Mouse (Mus musculus) neural tube, embryonic 12.5 days (tissue): ENCODE measurements around the gene Comt. TPM values are rescaled to one million over a fixed set of nuclear protein-coding genes. Genes with fewer than 3 reads are reported as not detected.

ENCODE experiments used
- ATAC-seq: fragments of 200-750 bp; cut with Nextera tagmentation; 2 replicates; pipeline ENCODE4 v1.8.0; 2017; ENCODE audit warnings: low read depth, mild to moderate bottlenecking, moderate TSS enrichment, moderate library complexity; ENCODE audit not compliant: low FRiP score
- H3K27ac ChIP-seq: fragments of 300-500 bp; sonication (generic); 2 replicates; pipeline ENCODE4 v1.5.1; 2016
- H3K27me3 ChIP-seq: fragments of 300-500 bp; sonication (generic); replicated peaks from 2 replicates; pipeline ENCODE4 v1.6.1; 2016; ENCODE audit warnings: mild to moderate bottlenecking
- H3K36me3 ChIP-seq: fragments of 300-500 bp; sonication (generic); 2 replicates; pipeline ENCODE4 v1.6.1; 2016; ENCODE audit warnings: mild to moderate bottlenecking
- H3K4me1 ChIP-seq: fragments of 300-500 bp; sonication (generic); 2 replicates; pipeline ENCODE4 v1.6.1; 2016
- H3K4me2 ChIP-seq: fragments of 300-500 bp; sonication (generic); replicated peaks from 2 replicates; pipeline ENCODE4 v1.6.1; 2016; ENCODE audit warnings: mild to moderate bottlenecking
- H3K4me3 ChIP-seq: fragments of 300-500 bp; sonication (generic); 2 replicates; pipeline ENCODE4 v1.5.1; 2016
- H3K9ac ChIP-seq: fragments of 300-500 bp; sonication (generic); 2 replicates; pipeline ENCODE4 v1.6.1; 2016; ENCODE audit warnings: mild to moderate bottlenecking
- H3K9me3 ChIP-seq: fragments of 300-500 bp; sonication (generic); 2 replicates; pipeline ENCODE4 v1.6.1; 2016; ENCODE audit warnings: mild to moderate bottlenecking
- WGBS: fragments of 180-500 bp; shearing (Covaris S2); methylation state at CpG from one replicate; pipeline ENCODE4 v1.1.7; 2016; 5-methylcytosine and 5-hydroxymethylcytosine counted together
- polyA plus RNA-seq: library from polyadenylated mRNA; unstranded; fragments of >200 nt; fragmentation: Nextera tagmentation; extraction: Ambion mirVana; gene quantifications from 2 replicates; pipeline ENCODE4 v1.2.1, GENCODE M21; 2016

Comt gene
- polyA plus RNA-seq, 1 experiment from 2014 or later: 68.6 TPM

DNA sequence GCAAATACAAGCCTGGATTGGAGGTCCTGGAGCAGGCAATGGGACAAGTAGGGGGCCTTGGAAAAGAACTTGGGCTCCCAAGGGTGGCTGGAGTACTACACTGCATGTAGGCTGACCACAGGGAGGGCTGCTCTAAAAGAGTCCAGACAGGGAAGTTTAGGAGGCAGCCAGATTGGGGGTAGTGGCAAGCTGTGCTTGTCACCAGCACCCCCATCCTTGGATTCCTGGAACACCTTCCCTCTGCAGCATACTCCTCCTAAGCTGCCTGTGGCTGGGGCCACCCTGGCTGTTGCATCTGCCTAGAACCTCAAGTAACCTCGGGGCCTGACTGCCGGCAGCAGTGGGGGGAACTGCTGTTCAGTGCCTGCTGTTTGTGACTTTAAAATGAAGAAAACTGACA, 20.8 kb downstream of the Comt start:
- peaks cover 17% of the 10 kb centered on the region for H3K4me1 ChIP-seq
- H3K27me3 ChIP-seq: no peaks in the 10 kb centered on the region
- no peak for ATAC-seq
- H3K9me3 ChIP-seq: no peaks in the 10 kb centered on the region
- H3K36me3 ChIP-seq: peaks cover 79% of the 10 kb centered on the region
- no peak overlapping the region for H3K9ac ChIP-seq
- H3K4me2 ChIP-seq: no peak overlapping the region
- no peak overlapping the region for H3K4me3 ChIP-seq
- WGBS: 87% methylated on average over 2 of the region's 2 CpGs
- no peak overlapping the region for H3K27ac ChIP-seq

DNA sequence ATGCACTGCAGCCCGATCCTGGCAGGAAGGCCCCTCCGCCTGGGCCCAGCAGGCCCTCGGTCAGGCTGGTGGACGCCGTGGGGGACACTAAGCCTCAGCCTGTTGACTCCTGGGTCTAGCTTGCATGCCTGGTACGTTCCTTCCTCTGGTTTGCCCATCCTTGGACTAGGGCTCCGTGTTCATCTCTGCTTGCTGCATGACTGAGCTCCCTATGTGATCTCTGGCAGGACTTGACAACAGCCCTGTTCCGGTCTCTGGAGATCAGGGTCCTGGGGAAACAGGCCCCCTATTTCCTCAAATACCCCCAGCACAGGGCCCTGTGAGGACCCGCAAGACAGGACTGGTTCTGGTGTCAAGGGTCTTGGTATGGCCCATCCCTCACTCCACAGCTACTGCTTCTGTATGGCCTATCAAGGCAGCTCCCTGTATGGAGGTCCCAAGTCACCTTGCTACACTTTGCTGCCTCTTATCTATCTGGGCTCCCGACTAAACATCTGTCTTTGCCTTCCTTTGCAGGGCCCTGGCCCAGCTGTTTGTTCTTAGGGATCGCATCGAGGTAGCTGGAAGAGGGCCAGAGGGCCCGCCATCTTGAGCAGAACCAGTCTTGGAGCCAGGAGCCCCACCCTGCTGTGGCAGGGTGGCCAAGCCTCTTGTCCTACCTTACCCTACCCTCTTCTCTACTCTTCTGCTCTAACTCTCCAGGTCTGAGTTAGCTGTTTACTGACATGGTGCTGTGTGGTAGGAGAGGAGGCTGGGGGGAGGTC, 21.4 kb downstream of the Comt start:
- Histone ChIP-seq H3K27me3 (no peaks in the 10 kb centered on the region), H3K9ac (0 out of 2 replicates have a peak overlapping the region, but pooled peaks have one; percentile 35), H3K9me3 (no peaks in the 10 kb centered on the region), H3K36me3 (peaks cover 79% of the 10 kb centered on the region), H3K4me3 (no peak overlapping the region), H3K4me2 (no peak overlapping the region), H3K27ac (no peak overlapping the region), H3K4me1 (peaks cover 18% of the 10 kb centered on the region)
- ATAC-seq: no peak
- 92% methylated on average over 13 of the region's 13 CpGs for WGBS

DNA sequence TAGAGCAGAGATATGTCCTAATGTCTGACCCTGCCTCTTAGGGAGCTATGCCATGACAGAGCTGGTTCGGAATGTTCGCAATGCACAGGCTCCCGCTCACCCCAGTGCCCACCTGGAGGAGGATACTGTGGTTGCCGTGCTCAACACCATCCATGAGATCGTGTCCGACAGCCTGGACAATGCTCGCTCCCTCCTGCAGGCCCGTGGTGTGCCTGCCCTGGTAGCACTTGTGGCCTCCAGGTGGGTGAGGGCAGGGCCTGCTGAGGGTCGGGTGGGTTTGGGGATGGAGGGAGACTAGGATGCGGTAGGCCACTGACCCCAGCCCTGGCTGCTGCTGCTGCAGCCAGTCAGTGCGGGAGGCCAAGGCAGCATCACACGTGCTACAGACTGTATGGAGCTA, 23.4 kb downstream of the Comt start:
- peaks cover 91% of the 10 kb centered on the region for H3K36me3 ChIP-seq
- H3K4me3 ChIP-seq: no peak overlapping the region
- H3K9me3 ChIP-seq: no peaks in the 10 kb centered on the region
- no peak overlapping the region for H3K4me2 ChIP-seq
- H3K27ac ChIP-seq: no peak overlapping the region
- 90% methylated on average over 12 of the region's 12 CpGs for WGBS
- ATAC-seq: no peak
- H3K4me1 ChIP-seq: peaks cover 38% of the 10 kb centered on the region
- no peak overlapping the region for H3K9ac ChIP-seq
- no peaks in the 10 kb centered on the region for H3K27me3 ChIP-seq

DNA sequence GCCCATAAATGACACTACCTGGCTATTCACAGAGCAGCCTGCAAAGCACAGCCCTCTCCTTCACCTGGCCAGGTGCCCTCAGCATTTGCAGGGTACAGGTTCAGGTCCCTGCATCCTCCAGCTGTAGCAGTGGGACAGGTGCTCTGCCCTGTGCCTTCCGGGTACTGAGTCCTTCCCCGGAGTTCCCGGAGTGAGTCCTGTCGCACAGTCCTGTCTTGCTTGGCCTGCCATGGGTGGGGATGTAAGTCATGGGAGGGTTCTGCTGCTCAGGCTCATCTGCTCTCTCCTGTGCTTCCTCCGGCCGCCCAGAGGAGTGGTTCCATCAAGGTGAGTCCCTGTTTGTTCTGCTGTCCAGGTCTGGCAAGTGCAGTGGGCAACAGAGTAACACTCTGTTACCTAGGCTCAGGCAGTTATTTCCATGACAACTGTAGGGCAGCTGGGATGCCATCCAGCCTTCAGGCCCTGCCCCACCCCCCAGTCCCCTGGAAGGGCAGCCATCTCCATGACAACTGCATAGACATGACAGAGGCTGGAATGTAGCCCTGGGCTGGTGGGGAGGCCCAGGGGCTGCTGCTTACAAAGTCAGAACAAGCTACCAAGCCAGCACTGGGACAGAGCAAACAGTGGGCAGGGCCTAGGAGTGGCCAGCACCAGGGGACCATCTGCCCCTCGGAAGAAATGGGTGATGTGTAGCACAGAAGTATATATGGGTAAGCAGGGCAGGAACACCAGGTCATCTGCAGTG, 26.0 kb downstream of the Comt start:
- Histone ChIP-seq H3K4me1 (peaks cover 52% of the 10 kb centered on the region), H3K9ac (peak overlapping the region; percentile 26; the same call in 1 of the 2 replicates), H3K27me3 (no peaks in the 10 kb centered on the region), H3K9me3 (no peaks in the 10 kb centered on the region), H3K27ac (peak overlapping the region; percentile 53; the same call in 1 of the 2 replicates), H3K4me3 (no peak overlapping the region), H3K36me3 (peaks cover 90% of the 10 kb centered on the region), H3K4me2 (peak overlapping the region; percentile 40)
- 17% methylated on average over 7 of the region's 7 CpGs for WGBS
- peak; percentile 88 for ATAC-seq

DNA sequence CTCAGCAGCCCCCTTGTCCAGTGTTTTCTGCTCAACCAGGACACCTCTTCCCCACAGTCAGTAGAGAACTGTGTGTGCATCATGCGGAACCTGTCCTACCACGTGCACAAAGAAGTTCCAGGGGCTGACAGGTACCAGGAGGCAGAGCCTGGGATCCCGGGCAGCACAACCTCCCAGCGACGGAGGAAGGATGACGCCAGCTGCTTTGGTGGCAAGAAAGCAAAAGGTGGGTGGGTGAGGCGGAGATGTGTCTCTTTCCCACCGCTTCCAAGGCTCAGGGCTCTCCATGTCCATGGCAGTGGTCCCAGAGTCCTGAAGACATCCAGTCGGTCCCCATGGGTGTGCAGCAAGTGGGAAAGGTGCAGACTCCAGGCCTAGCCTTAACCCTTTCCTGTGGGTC, 26.6 kb downstream of the Comt start:
- Histone ChIP-seq H3K4me2 (peak overlapping the region; percentile 40), H3K36me3 (peaks cover 84% of the 10 kb centered on the region), H3K9ac (peak overlapping the region; percentile 26; the same call in 1 of the 2 replicates), H3K4me1 (peaks cover 58% of the 10 kb centered on the region), H3K4me3 (no peak overlapping the region), H3K27me3 (no peaks in the 10 kb centered on the region), H3K27ac (peak overlapping the region; percentile 53), H3K9me3 (no peaks in the 10 kb centered on the region)
- ATAC-seq: no peak
- WGBS: 66% methylated on average over 9 of the region's 9 CpGs

DNA sequence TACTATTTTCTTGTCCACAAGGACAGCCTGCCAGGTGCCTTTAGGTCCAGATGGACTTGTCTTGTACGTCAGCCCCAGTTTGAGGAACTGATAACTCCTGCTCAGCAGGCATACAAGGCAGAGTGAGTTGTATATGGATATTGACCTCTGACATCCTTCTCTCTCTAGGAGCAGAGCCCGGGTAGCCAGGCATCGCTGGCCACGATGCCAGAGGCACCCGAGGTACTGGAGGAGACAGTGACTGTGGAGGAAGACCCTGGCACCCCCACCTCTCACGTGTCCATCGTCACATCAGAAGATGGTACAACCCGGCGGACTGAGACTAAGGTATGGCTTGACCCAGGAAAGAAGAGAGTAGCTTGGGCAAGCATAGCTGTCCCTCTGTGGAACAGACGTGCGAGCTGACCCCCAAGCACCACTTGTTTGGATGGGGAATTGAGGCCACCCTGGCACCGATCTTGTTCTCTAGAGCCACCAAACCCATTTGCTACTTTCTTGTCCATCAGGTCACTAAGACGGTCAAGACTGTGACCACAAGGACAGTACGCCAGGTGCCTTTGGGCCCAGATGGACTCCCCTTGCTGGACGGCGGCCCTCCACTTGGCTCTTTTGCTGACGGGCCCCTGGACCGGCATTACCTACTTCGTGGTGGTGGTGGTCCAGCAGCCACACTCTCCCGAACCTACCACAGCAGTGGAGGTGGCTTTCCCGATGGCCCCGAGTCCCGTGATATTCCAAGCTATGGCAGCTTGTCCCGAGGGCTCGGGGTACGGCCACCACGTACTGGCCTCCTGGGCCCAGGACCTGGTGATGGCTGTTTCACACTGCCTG, 29.6 kb downstream of the Comt start:
- no peak overlapping the region for H3K9ac ChIP-seq
- ATAC-seq: no peak
- no peak overlapping the region for H3K4me2 ChIP-seq
- no peaks in the 10 kb centered on the region for H3K9me3 ChIP-seq
- H3K36me3 ChIP-seq: peaks cover 54% of the 10 kb centered on the region
- no peak overlapping the region for H3K27ac ChIP-seq
- H3K4me3 ChIP-seq: no peak overlapping the region
- H3K27me3 ChIP-seq: no peaks in the 10 kb centered on the region
- WGBS: 96% methylated on average over 27 of the region's 27 CpGs
- H3K4me1 ChIP-seq: peaks cover 80% of the 10 kb centered on the region

DNA sequence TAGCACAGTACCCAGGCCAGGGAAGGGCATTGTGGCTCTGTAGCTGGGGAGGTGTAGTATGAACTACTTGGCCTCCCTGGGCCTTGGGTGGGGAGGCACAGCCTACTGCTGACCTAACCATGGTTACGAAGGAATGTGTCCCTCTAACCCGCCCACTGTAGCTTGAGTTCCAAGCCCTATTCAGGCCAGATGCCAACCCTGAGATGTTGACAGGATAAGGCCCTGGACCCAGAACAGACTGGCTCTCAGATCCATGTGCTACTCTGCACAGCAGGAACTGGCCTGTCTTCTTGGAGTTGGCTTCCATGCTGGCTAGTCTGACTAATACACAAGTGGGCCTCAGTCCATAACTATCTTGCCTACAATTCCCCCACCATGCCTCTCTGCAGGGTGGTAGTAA, 30.5 kb downstream of the Comt start:
- H3K27ac ChIP-seq: peak overlapping the region; percentile 10; the same call in 1 of the 2 replicates
- no peak overlapping the region for H3K4me3 ChIP-seq
- H3K9me3 ChIP-seq: no peaks in the 10 kb centered on the region
- H3K4me2 ChIP-seq: peak overlapping the region; percentile 92
- no peak for ATAC-seq
- H3K9ac ChIP-seq: 0 out of 2 replicates have a peak overlapping the region, but pooled peaks have one; percentile 33
- peaks cover 46% of the 10 kb centered on the region for H3K36me3 ChIP-seq
- peaks cover 73% of the 10 kb centered on the region for H3K4me1 ChIP-seq
- no peaks in the 10 kb centered on the region for H3K27me3 ChIP-seq
- WGBS: 79% methylated on average over 2 of the region's 2 CpGs

DNA sequence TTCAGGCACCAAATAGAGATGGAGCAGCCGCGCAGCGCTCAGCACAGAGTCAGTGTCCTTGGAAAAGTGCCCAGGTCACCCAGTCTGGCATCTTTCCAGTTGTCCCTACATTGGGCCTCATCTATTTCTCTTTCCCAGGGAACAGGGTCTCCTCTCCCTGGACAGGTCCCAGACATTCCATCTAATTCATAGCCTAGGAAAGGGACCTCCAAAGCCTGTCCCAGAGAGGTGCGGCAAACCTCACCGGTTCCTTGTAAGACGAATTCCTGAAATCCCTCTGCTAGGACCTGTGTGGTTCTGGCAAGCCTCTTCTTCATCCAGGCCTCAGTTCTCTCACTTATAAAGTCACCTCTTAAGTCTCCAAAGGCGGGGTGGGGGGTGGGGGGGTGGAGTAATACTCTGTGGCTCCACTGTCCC, 31.0 kb downstream of the Comt start:
- 0 out of 2 replicates have a peak overlapping the region, but pooled peaks have one; percentile 33 for H3K9ac ChIP-seq
- peaks cover 68% of the 10 kb centered on the region for H3K4me1 ChIP-seq
- no peak for ATAC-seq

DNA sequence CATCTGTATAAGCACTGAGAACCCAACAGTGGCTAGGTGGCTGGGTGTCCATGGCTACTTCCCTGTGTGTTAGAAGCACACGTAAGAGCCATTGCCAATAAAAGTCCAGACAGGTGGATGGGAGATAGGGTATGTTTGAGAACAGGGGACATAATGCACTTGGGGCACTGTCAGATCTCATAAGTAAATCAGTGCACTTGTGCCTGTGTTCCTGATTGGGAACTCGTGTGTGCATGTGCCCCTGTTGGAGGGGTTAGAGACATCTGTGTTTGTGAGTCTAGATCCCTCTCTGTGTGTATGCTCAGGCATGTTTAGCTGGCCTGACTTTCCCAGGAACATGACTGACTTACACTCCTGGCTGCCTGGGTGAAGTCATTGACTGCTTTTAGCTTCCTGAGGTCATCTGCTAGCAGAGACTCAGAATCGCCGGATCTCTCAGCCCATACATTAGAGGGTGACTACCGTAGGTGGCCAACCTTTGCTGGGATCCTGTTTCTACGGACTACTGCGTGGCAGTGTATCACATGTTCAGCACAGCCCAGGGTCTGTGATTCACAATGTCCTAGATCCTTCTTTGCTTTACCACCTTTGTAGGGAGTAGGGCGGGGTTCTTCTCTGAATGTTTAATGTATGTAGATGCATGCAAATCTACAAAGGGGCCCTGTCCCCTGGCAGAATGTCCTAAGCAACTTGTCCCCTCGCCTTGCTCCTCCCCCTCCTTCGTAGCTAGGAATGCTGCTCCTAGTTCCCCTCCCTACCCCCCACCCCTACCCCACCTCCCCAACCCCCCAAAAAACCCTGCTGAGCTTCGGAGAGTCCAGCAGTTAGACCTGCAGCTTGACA, 31.7 kb downstream of the Comt start:
- WGBS: 18% methylated on average over 11 of the region's 11 CpGs
- Histone ChIP-seq H3K27ac (0 out of 2 replicates have a peak overlapping the region, but pooled peaks have one; percentile 62), H3K27me3 (no peaks in the 10 kb centered on the region), H3K4me1 (peaks cover 61% of the 10 kb centered on the region), H3K9ac (no peak overlapping the region), H3K4me2 (peak overlapping the region; percentile 92), H3K9me3 (no peaks in the 10 kb centered on the region), H3K36me3 (peaks cover 34% of the 10 kb centered on the region), H3K4me3 (no peak overlapping the region)
- peak; percentile 11 for ATAC-seq

More for the DNA sequence above, 31.0 kb downstream of the Comt start:
- peak overlapping the region; percentile 10; the same call in 1 of the 2 replicates for H3K27ac ChIP-seq
- H3K36me3 ChIP-seq: peaks cover 40% of the 10 kb centered on the region
- H3K9me3 ChIP-seq: no peaks in the 10 kb centered on the region
- H3K4me3 ChIP-seq: no peak overlapping the region
- peak overlapping the region; percentile 92 for H3K4me2 ChIP-seq
- 27% methylated on average over 6 of the region's 7 CpGs for WGBS
- no peaks in the 10 kb centered on the region for H3K27me3 ChIP-seq

DNA sequence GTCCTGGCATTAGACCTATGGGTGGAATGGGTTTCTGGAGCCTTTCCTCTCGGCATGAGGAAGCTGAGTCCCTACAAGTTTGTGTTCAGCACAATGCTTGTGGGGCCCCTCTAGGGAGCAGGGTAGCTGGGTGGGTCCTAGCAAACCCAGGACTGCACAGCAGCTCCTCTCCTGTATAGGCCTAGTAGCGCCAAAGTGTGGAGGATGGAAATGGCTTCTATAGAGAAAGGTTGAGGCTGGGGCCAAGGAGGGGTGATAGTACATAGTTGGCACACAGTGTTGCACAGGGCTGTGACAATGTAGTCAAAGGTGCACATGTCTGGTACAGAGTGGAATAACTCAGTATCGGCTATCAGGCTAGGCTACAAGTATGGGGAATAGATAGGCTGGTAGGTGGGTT, 32.6 kb downstream of the Comt start:
- ATAC-seq: no peak
- Histone ChIP-seq H3K36me3 (peaks cover 25% of the 10 kb centered on the region), H3K4me2 (peak overlapping the region; percentile 92), H3K27me3 (no peaks in the 10 kb centered on the region), H3K9me3 (no peaks in the 10 kb centered on the region), H3K4me1 (peaks cover 56% of the 10 kb centered on the region), H3K27ac (peak overlapping the region; percentile 46; the same call in 1 of the 2 replicates), H3K9ac (peak overlapping the region; percentile 91; the same call in 1 of the 2 replicates), H3K4me3 (peak overlapping the region; percentile 79)
- WGBS: 62% methylated on average over 3 of the region's 3 CpGs

DNA sequence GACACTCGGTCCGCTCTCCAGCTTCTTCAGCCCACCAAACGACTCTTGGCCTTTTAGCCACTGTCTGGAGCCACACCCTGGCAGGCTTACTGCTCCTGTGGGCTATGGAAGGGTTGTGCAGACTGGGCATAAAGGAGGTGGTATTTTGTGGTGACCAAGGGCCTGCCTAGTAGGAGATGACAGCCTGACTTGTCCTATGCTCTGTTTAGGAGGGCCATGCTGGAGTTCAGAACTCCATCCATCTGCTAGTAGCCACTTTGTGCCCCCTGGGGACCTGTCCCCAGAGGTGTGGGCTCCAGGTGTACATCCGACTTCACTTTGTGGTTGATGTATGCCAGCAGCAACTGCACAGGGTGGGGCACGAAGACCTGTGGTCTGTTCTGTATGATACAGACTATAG, 33.1 kb downstream of the Comt start:
- Histone ChIP-seq H3K27me3 (no peaks in the 10 kb centered on the region), H3K4me1 (peaks cover 56% of the 10 kb centered on the region), H3K4me3 (peak overlapping the region; percentile 79), H3K27ac (peak overlapping the region; percentile 32; the same call in 1 of the 2 replicates), H3K36me3 (peaks cover 20% of the 10 kb centered on the region), H3K9ac (peak overlapping the region; percentile 91), H3K9me3 (no peaks in the 10 kb centered on the region), H3K4me2 (peak overlapping the region; percentile 92)
- WGBS: 45% methylated on average over 5 of the region's 5 CpGs
- no peak for ATAC-seq
